Mouse (Mus musculus) midbrain, embryonic 16.5 days (tissue): ENCODE data around the gene Smyd4. TPM values are rescaled to one million over a fixed set of nuclear protein-coding genes. Genes with fewer than 3 reads are reported as not detected.

Experiments used
- ATAC-seq: fragments of 200-750 bp; cut with Nextera tagmentation; 2 replicates; pipeline ENCODE4 v1.8.0; 2017; ENCODE audit warnings: moderate TSS enrichment
- H3K27ac ChIP-seq: fragments of 300-500 bp; sonication (generic); 2 replicates; pipeline ENCODE4 v1.5.1; 2014; ENCODE audit warnings: mild to moderate bottlenecking, low read length, mixed read lengths
- H3K27me3 ChIP-seq: fragments of 300-500 bp; sonication (generic); 2 replicates; pipeline ENCODE4 v1.6.1; 2014; ENCODE audit warnings: low read depth, low read length, mixed read lengths; ENCODE audit not compliant: control insufficient read depth, insufficient read depth
- H3K36me3 ChIP-seq: fragments of 300-500 bp; sonication (generic); 2 replicates; pipeline ENCODE4 v1.6.1; 2014; ENCODE audit warnings: mild to moderate bottlenecking, low read length, moderate library complexity, mixed read lengths; ENCODE audit not compliant: control insufficient read depth, insufficient read depth
- H3K4me1 ChIP-seq: fragments of 300-500 bp; sonication (generic); 2 replicates; pipeline ENCODE4 v1.6.1; 2014; ENCODE audit warnings: mild to moderate bottlenecking, low read length, mixed read lengths; ENCODE audit not compliant: control insufficient read depth, insufficient read depth
- H3K4me2 ChIP-seq: fragments of 300-500 bp; sonication (generic); 2 replicates; pipeline ENCODE4 v1.6.1; 2014; ENCODE audit warnings: mild to moderate bottlenecking, low read length, mixed read lengths
- H3K4me3 ChIP-seq: fragments of 300-500 bp; sonication (generic); 2 replicates; pipeline ENCODE4 v1.5.1; 2014; ENCODE audit warnings: low read depth, mild to moderate bottlenecking, low read length, moderate library complexity, mixed read lengths
- H3K9ac ChIP-seq: fragments of 300-500 bp; sonication (generic); 2 replicates; pipeline ENCODE4 v1.6.1; 2014; ENCODE audit warnings: low read depth, low read length, mixed read lengths
- H3K9me3 ChIP-seq: fragments of 300-500 bp; sonication (generic); replicated peaks from 2 replicates; pipeline ENCODE4 v1.6.1; 2014; ENCODE audit warnings: mild to moderate bottlenecking, low read length, mixed read lengths; ENCODE audit not compliant: control insufficient read depth, poor library complexity, severe bottlenecking
- WGBS: fragments of 180-500 bp; shearing (Covaris S2); extraction: QIAGEN DNeasy Blood & Tissue Kit; methylation state at CpG from one replicate; pipeline ENCODE4 v1.1.7; 2014; 5-methylcytosine and 5-hydroxymethylcytosine counted together
- polyA plus RNA-seq: library from polyadenylated mRNA; unstranded; fragments of >200 nt; fragmentation: Nextera tagmentation; extraction: Ambion mirVana; gene quantifications from 2 replicates; pipeline ENCODE4 v1.2.1, GENCODE M21; 2015

Smyd4 gene
- polyA plus RNA-seq, 1 experiment from 2014 or later = 17.3 TPM

DNA sequence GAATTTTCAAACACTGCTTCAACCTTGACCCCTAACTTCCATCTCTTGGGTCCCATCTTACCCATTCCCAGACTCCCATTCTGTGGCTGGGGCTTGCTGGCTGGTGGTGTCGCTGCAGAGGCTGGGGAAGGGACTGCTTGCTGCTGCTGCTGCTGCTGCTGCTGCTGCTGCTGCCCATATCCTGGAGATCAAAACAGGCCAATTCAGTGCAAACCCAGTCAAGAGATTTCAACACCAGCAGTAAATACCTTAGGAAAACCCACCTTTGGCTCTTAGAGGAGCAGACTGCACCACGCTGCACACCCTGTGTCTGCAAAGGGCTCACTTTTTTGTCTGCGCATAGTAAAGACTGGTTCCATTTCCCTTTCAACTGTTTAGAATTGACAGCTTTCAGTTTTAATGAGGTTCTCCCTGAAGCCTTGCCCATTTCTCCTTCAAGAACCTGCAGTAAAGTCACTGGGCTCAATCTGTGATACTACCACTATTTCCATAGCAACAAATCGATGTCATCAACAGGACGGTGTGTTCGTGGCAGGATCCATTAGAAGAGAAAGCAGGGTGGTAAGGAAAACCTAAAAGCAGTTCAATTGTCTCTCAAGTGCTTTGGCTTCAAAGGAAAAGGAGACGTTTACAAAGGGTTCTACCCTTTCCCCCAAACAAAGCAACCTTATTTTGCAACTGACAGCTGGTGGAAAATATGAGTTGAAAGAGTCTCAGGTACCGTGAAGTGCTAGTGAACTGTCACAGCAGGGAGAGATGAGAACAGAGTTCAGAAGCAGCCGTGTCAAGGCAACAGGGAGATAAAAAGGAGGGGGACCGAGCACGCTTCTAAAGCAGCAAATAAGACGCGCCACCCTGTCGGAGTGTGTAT, 29.6 kb upstream of the Smyd4 start:
- Histone ChIP-seq H3K4me3 (no peak overlapping the region; the same call in 1 of the 2 replicates), H3K27me3 (no peaks in the 10 kb centered on the region), H3K4me1 (peaks cover 16% of the 10 kb centered on the region), H3K4me2 (peak overlapping the region; percentile 40), H3K36me3 (no peaks in the 10 kb centered on the region), H3K9me3 (no peaks in the 10 kb centered on the region), H3K9ac (no peak overlapping the region), H3K27ac (peak overlapping the region; percentile 74)
- ATAC-seq = peak; percentile 71
- WGBS = 37% methylated on average over 14 of the region's 14 CpGs

- Histone ChIP-seq H3K9me3 (no peaks in the 10 kb centered on the region), H3K4me2 (peak overlapping the region; percentile 40), H3K4me1 (peaks cover 16% of the 10 kb centered on the region), H3K27me3 (no peaks in the 10 kb centered on the region), H3K4me3 (no peak overlapping the region; the same call in 1 of the 2 replicates), H3K36me3 (no peaks in the 10 kb centered on the region), H3K9ac (no peak overlapping the region), H3K27ac (peak overlapping the region; percentile 74)
- 46% methylated on average over 5 of the region's 5 CpGs for WGBS
- ATAC-seq = 0 out of 2 replicates have a peak, but pooled peaks have one; percentile 36
Observed at GRCm38 (mm10) chr11:75319246-75319645, 29.0 kb upstream of the Smyd4 start.

- H3K4me2 ChIP-seq = no peak overlapping the region
- no peak overlapping the region for H3K9ac ChIP-seq
- 0 out of 2 replicates have a peak, but pooled peaks cover 2% of the 10 kb centered on the region for H3K36me3 ChIP-seq
- peaks cover 13% of the 10 kb centered on the region for H3K4me1 ChIP-seq
- WGBS = 76% methylated on average over 8 of the region's 8 CpGs
- H3K27me3 ChIP-seq = no peaks in the 10 kb centered on the region
- H3K4me3 ChIP-seq = no peak overlapping the region
- no peak overlapping the region for H3K27ac ChIP-seq
- ATAC-seq = no peak
- no peaks in the 10 kb centered on the region for H3K9me3 ChIP-seq
Observed at GRCm38 (mm10) chr11:75323326-75323737, 24.9 kb upstream of the Smyd4 start.

DNA sequence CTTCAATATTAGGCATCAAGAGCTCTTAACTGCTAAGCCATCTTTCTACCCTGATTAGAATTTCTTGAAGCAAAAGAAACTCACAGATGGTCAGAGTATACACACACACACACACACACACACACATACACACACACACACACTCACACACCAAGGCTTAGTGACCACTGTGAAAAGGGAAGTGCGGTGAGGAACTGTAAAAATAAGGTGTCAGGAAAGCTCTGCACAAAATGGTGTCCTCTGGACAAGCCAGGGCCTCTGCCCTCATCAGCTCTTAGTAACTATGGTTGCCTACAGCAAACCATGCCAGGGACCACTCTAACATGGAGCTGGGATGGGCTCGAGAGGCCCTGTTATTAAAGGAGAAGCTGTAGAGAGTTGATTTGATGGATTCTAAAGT, 23.8 kb upstream of the Smyd4 start:
- WGBS = 93% methylated on average over 2 of the region's 2 CpGs
- H3K27ac ChIP-seq = no peak overlapping the region
- no peaks in the 10 kb centered on the region for H3K27me3 ChIP-seq
- peaks cover 2% of the 10 kb centered on the region; the same call in 1 of the 2 replicates for H3K4me1 ChIP-seq
- H3K9ac ChIP-seq = no peak overlapping the region
- no peak overlapping the region for H3K4me2 ChIP-seq
- no peak for ATAC-seq
- H3K9me3 ChIP-seq = no peaks in the 10 kb centered on the region
- no peak overlapping the region for H3K4me3 ChIP-seq
- H3K36me3 ChIP-seq = 0 out of 2 replicates have a peak, but pooled peaks cover 2% of the 10 kb centered on the region

DNA sequence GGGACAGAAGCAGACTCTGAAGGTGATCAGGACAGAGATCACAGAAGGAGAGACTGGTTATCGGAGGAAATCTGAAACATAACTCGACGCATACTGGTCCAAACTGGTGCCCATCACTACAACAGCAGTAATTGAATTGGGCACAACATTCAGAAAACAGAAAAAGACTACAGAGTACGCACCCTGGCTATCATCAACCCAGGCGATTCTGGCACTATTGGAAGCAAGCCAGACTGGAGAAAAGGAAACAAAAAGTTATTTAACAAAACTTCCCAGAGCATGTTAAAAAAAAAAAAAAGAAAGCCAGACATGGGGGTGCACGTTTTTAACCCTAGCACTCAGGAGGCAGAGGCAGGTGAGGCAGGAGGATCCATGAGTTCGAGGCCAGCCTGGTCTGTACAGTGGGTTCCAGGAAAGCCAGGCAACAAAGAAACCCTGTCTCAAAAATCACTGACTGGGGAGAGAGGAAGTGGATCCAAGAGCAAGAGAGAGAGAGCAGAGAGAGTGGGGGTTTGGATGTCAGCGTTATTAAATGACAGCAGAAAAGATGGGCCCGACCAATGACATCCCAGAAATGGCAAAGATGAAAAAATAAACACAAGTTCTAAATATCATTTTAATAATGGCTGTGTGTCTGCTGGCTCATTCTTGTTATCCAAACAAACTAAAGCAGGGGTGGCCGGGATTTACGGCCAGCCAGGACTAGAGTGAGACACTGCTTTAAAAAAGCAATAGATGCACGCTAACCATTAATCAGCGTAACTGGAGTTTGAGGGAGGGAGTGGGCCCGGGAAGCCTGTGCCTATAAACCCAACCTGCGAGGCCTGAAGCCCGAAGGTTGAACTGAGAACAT, 22.9 kb upstream of the Smyd4 start:
- Histone ChIP-seq H3K9ac (no peak overlapping the region), H3K27me3 (no peaks in the 10 kb centered on the region), H3K9me3 (no peaks in the 10 kb centered on the region), H3K4me1 (no peaks in the 10 kb centered on the region), H3K4me2 (no peak overlapping the region), H3K27ac (no peak overlapping the region), H3K4me3 (no peak overlapping the region), H3K36me3 (0 out of 2 replicates have a peak, but pooled peaks cover 2% of the 10 kb centered on the region)
- ATAC-seq = no peak
- 83% methylated on average over 16 of the region's 16 CpGs for WGBS

DNA sequence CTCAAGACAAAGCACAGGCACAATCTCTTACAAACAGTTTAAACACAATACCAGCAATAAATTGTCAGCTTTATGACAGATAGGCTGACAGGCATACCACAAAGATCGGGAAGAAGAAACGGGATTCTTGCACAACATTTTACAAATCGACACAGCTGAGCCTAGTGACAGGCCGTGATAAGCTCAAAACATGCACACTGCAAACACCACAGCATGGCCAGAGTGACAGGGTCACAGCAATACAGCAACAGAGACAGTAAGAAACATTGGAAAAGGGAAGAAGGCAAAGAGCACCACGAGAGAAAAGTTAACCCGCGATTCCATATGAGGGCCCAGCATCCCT, 22.3 kb upstream of the Smyd4 start:
- Histone ChIP-seq H3K27ac (no peak overlapping the region), H3K9ac (no peak overlapping the region), H3K4me2 (no peak overlapping the region), H3K27me3 (no peaks in the 10 kb centered on the region), H3K4me1 (no peaks in the 10 kb centered on the region), H3K36me3 (0 out of 2 replicates have a peak, but pooled peaks cover 2% of the 10 kb centered on the region), H3K4me3 (no peak overlapping the region), H3K9me3 (no peaks in the 10 kb centered on the region)
- WGBS = 88% methylated on average over 7 of the region's 7 CpGs
- ATAC-seq = no peak

GRCm38 (mm10) chr11:75336676-75337075, 11.6 kb upstream of the Smyd4 start:
- no peak overlapping the region for H3K4me3 ChIP-seq
- no peaks in the 10 kb centered on the region for H3K4me1 ChIP-seq
- peaks cover 12% of the 10 kb centered on the region; the same call in 1 of the 2 replicates for H3K36me3 ChIP-seq
- no peak for ATAC-seq
- H3K4me2 ChIP-seq = no peak overlapping the region
- no peak overlapping the region for H3K9ac ChIP-seq
- H3K27ac ChIP-seq = no peak overlapping the region
- H3K9me3 ChIP-seq = no peaks in the 10 kb centered on the region
- WGBS = 83% methylated on average over 8 of the region's 8 CpGs
- H3K27me3 ChIP-seq = no peaks in the 10 kb centered on the region

DNA sequence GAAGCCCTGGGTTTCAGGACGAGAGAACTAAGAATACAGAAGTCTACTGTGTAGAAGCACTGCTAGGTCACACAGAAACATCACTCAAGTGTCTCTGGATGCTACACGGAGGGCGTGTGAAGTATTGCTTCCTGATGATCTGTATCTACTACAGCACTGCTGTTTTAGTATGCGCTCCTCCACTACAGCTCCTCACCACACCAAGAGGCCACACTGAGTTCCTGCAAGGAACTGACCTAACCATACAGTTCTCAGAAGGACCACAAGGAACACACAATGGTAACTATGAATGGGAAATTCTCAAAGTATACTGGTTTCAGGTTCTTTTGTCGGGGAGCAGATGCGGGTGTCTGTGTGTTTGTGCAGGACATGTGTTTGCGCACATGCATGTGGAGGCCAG, 11.0 kb upstream of the Smyd4 start:
- no peak overlapping the region for H3K4me3 ChIP-seq
- no peak overlapping the region for H3K4me2 ChIP-seq
- H3K4me1 ChIP-seq = no peaks in the 10 kb centered on the region
- WGBS = 91% methylated on average over 7 of the region's 7 CpGs
- H3K36me3 ChIP-seq = peaks cover 12% of the 10 kb centered on the region; the same call in 1 of the 2 replicates
- no peak overlapping the region for H3K9ac ChIP-seq
- H3K27ac ChIP-seq = no peak overlapping the region
- H3K9me3 ChIP-seq = no peaks in the 10 kb centered on the region
- ATAC-seq = no peak
- no peaks in the 10 kb centered on the region for H3K27me3 ChIP-seq
